Mouse (Mus musculus) kidney, postnatal 14 days (tissue): ENCODE measurements around the gene Parp1.
A peak's percentile ranks its signal among the peaks of the same experiment; 100 is the strongest.

Experiments
- DNase-seq: peaks from one replicate; pipeline ENCODE4 v3.0.0; 2022; ENCODE audit warnings: mixed read lengths

Parp1 gene

DNA sequence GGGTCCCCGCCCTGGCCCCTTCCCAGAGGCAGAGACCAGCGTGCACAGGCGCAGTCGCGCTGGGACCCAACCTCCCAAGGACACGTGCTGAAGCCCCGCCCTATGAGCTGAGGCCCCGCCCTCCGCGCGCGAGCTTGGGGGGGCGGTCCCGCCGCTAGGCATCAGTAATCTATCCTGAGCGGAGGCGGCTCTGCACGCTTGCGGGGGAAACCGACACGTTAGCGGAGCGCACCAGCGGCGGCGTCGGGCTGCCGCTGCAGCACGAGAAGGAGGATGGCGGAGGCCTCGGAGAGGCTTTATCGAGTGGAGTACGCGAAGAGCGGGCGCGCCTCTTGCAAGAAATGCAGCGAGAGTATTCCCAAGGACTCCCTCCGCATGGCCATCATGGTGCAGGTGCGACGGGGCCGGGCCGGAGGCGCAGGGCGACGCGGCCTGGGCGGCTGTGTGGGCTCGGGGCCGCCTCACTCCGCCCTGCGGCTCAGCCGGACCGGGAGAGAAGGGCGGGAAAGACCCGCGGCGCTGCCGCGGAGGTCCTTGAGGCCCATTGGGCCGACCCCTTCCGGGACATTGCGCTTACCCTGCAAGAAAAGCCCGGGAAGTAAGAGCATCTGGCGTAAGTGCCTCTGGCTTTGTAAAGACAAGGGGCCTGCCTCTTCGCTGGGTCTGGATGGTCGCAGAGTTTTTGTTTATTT, at the start of gene Parp1:
TSS of gene Parp1 (plus strand) at position 164 of the 692 bp plus-strand sequence.
- peak; percentile 98 for DNase-seq

DNA sequence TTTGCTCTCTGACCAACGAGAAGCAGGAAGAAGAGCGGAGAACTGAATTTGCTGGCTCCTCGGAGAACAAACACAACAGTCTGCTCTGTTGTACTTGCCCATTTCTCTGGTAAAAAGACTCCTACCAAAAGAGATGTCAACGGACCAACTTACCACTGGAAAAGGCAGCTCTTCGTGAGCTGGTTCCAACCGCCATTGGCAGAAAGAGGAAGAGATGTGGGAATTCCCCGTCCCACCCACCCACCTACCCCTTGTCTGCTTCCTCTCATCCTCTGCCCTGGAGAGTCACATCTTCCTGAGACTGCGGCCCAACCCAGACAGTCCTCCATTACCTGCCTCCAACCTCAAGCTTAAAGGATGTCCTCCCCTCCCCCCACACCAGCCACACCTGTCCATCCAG, 49.2 kb upstream of the Parp1 start:
- DNase-seq = no peak

GRCm38 (mm10) chr1:180520190-180520589, 48.5 kb upstream of the Parp1 start:
- DNase-seq = no peak

DNA sequence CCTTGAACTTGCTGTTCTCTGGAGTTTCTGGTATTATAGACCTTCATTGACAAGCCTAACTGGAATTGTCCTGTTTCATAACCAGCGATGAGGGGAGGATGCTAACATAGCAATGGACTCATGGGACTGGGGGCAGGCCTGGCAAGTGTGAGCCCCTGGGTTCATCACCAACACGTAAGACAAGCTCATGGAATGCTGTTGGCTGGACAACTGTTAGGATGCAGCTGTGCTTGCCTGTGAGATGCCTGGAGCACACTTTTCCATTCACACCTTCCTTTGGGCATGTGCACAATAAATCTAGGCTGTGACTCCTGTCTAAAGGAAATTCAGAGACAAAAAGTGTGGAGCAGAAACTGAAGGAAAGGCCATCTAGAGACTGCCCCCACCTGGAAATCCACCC, 45.4 kb upstream of the Parp1 start:
- no peak for DNase-seq

GRCm38 (mm10) chr1:180525301-180525700, 43.4 kb upstream of the Parp1 start:
- DNase-seq = no peak

DNA sequence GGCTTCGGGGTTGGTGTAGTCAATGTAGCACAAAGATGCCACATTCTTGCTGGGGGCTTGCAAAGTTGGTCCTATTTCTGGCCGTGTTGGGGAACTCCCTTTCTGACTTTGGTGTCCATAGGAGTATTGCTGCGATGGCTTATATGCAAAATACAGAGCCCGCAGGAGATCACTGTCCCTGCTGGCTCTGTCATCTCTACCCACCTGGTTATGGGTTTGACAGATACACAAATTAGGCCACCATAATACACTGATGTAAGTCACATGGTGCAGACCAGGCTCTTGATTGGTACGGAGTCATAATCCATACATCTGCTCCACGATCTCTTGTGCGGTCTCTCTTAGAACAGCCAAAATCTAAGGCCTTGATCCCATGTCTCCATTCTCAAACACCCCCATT, 38.9 kb upstream of the Parp1 start:
- DNase-seq = no peak

DNA sequence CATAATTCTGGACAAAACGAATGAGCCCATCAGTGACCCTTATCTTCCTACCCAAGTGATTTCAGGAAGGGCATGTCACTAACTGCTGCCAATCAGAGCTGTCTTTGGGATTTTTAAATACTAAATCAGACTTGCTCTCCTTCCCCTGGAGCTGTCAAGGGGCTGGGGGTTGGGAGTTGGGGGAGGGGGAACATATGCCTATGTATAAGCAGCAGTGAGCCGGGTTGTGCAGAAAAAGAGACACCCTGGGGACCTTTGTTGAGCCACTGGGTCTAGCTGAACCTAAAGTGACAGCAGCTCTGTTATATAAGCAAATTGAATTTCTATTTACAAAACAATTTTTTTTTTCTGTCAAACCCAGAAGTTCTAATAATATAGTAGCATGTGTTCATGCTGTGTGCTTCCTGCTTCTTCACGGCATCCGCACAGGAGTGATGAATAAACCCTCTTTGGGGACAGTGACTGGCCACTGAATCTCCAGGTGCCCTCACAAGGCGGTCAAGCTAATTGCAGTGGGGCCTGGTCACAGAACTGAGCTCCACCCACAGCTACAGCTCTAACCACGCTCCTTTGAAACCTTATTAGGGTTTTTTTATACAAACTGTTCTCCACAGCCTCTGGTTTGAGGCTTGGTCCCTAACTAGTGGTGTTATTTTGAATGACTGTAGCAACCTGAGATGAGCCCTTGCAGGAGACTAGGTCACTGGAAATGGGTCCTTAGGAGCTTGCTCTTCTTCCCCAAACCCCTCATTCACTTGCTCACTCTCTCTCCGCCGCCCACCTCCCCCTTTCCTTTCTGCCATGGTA, 38.1 kb upstream of the Parp1 start:
- no peak for DNase-seq

DNA sequence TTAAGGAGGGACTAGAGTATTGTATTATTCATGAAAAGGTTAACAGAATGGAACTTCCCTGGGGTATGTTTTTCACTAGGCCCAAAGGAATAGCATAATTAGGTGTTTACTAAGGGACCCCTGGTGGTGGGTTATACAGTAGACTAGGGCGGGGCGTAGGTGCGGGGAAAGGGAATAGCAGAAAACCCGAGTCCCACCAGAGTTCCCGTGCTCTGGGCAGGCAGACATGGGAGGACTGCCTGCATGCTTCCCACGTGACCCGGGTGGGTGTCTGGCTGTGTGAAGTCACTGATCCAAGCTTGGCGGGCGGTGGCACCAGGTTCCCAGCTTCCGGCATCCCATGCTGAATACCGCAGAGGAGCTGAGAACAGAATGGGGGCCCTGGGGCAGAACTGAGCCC, 36.1 kb upstream of the Parp1 start:
- DNase-seq = no peak

DNA sequence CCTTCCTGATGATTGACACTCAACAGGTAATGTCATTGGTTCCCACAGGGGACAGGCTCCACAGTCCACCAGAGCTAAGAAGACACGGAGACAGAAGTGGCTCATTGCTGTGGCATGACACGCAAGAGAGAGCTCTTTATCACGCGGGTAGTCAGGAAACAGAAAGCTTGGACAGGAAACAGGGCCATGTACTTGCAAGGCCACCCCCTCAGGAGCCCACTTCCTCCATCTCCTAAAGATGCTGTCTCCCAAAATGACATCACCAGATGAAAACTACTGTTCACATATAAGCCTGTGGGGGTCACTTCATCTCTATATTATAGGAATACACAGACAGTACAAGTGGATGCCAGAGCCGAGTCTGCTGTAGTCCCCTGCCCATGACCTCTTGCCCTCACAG, 32.0 kb upstream of the Parp1 start:
- DNase-seq = no peak

- DNase-seq = no peak
These were observed 27.5 kb upstream of the Parp1 start for GRCm38 (mm10) chr1:180541251-180541650.

GRCm38 (mm10) chr1:180541883-180542711, 26.6 kb upstream of the Parp1 start:
- no peak for DNase-seq

DNA sequence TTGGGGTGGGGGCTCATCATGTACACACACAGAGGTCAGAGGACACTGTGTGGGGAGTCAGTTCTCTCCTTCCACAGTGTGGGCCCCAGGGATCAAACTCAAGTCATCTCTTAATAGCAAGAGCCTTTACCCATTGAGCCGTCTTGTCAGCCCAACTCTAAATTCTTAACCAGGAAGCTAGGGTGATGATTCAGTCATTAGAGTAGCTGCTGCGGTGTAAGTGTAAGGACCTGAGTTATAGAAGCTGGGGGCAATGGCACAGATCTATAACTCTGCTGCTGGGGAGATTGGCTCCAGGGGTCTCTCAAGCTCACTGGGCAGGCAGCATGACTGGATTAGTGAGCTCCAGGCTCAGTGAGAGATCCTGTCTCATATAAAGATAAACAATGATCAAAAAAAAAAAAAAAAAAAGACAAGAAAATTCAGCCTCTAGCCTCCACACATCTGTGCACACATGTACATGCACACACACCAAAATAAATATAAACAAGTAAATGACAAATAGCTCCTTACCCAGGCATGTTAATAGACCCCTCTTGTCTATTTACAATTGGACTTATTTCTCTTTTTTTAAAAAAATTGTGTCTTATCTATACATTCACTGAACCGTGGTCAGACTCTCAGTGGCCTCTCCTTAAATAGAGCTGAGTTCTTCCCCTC, 25.9 kb upstream of the Parp1 start:
- DNase-seq = no peak

- no peak for DNase-seq
These were observed 22.7 kb upstream of the Parp1 start for GRCm38 (mm10) chr1:180545918-180546545.

- peak; percentile 37 for DNase-seq
These were observed 21.6 kb upstream of the Parp1 start for GRCm38 (mm10) chr1:180546798-180547750.

- DNase-seq = peak; percentile 64
These were observed 20.7 kb upstream of the Parp1 start for GRCm38 (mm10) chr1:180547751-180548669.

DNA sequence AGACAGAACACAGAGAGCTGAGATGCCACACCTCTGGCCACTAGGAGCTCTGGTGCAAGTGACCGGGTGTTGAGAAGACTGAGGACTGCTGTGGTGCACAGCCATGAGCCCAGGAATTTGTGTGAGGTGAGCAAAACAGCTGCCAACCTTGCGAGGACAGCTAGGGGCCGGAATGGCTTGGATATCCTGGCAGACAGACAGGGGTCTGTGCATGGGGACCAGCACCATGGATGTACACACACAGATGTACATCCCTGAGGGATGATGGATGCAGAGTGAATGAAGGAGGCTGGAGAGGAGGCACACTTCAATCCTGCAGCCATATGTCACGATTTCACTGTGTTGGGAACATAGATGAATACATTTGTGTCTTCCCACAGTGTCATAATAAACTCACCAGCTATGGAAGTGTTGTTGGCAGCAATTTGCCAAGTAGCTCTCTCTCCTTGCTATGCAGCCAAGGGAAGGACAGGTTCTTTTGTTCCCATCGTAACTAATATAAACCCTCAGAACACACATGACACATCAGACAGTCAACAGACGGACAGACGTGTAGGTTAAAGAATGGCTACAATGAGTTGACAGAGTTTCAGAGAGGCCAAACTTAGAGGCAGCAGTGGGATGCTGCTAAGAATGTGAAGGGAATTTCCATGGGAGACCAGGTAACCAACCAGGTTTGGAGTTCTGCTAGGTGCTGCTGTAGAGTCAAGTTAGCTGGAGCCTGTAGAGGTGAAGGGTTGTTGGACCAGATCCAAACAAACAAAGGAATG, 19.0 kb upstream of the Parp1 start:
- no peak for DNase-seq

GRCm38 (mm10) chr1:180550770-180551169, 18.0 kb upstream of the Parp1 start:
- DNase-seq = peak; percentile 48

GRCm38 (mm10) chr1:180556899-180557298, 11.8 kb upstream of the Parp1 start:
- no peak for DNase-seq

- no peak for DNase-seq
These were observed 9.3 kb upstream of the Parp1 start for GRCm38 (mm10) chr1:180559454-180559853.
